Mouse (Mus musculus) frontal cortex, adult (tissue): ENCODE measurements around the gene Ssxb2.
"Not testable (repeated sequence)": the region's sequence is repeated elsewhere in the genome, so short reads cannot be mapped to it uniquely, and the experiment has no call there.

Experiments
- ATAC-seq: cut with Nextera tagmentation; 2 replicates; pipeline ENCODE4 v1.9.2; 2017; ENCODE audit warnings: mild to moderate bottlenecking, moderate library complexity, mixed read lengths; ENCODE audit not compliant: low TSS enrichment

The Ssxb2 gene

DNA sequence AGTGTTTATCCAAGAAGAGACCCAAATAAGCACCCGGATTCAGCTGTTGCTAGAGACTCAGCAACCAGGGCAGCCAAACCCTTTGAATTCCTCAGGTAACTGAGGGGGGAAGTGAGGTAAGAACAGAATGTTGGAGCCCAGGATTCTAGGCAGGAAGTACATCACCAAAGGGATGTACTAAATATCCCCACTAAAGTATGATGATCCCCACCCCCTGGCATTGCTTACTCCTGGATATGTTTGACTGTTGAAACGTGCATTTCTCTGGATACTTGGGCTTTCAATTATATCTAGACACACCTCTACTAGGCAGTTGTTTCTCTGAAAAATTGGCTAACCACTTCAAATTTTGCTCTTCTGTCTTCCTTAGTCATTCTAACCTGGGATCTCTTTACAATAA is at the start of gene Ssxb2:
TSS of gene Ssxb2 (minus strand) at position 101 of the 400 bp plus-strand sequence.
- ATAC-seq = not testable (repeated sequence)

DNA sequence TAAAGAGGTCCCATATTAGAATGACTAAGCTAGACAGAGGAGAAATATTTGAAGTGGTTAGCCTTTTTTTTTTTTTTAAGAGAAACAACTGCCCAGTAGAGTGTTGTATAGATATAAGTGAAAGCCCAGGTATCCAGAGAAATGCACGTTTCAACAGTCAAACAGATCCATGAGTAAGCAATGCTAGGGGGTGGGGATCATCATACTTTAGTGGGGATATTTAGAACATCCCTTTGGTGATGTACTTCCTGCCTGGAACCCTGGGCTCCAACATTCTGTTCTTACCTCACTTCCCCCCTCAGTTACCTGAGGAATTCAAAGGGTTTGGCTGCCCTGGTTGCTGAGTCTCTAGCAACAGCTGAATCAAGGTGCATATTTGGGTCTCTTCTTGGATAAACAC is 48.5 kb downstream of the Ssxb2 start, which contains the start of gene Ssxb1:
TSS of gene Ssxb1 (plus strand) at position 301 of the 400 bp plus-strand sequence.
- ATAC-seq = not testable (repeated sequence)
